Mouse (Mus musculus) layer of hippocampus, postnatal 25 days (tissue): ENCODE measurements around the gene Fgd3. TPM values are rescaled to one million over a fixed set of nuclear protein-coding genes. Genes with fewer than 3 reads are reported as not detected.

Experiments
- DNase-seq, 2 experiments: peaks; one replicate each; pipeline ENCODE4 v3.0.0; 2022; ENCODE audit warnings: mixed read lengths in 2 of 2, low spot score in 1 of 2; ENCODE audit errors: extremely low spot score in 1 of 2
- total RNA-seq, 2 experiments: library from RNA; stranded (reverse); gene quantifications; 2 replicates each; pipeline ENCODE4 v1.2.3; 2021

Gene Fgd3
- total RNA-seq, 2 experiments from 2014 or later: 6.2 to 7.7 TPM

DNA sequence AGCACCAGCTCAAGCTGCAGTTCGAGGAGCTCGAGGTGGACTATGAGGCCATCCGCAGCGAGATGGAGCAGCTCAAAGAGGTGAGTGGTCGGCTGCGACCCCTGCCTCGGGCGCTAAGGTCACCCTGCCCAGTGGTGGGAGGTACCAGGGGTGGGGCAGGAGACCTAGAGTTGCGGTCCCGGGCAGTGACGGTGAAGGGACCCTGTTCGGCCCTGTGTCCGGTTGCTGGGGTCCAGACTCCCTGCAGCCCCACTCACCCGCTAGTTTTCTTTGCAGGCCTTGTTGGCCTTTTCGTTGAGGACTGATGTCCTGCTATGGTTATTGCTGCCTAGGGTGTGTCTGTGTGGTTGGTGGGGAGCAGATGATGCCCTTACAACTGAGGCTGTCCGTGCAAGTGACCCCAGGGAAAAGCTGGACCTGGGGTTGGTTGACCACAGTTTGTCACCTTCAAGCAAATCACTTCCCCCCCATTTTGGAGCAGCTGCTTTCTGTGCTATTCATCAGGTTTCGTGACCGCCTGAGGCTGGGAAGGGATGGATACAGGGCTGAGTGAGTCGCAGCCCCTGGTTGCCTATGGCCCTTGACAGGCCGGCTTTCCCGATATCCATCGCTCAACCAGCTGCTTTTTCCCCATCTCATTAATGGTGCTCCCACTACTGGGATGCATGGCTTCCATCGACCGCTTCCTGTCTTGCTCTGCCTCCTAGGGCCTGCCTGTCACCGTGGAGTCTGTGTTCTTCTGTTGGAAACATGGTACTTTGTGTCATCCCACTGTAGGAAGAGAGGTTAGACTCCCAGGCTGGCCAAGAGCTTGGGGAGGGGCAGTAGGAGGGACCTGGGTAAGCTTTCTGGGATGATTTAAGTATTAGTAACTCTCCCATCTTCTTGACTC, 22.0 kb upstream of the Fgd3 start:
- DNase-seq: no peak

DNA sequence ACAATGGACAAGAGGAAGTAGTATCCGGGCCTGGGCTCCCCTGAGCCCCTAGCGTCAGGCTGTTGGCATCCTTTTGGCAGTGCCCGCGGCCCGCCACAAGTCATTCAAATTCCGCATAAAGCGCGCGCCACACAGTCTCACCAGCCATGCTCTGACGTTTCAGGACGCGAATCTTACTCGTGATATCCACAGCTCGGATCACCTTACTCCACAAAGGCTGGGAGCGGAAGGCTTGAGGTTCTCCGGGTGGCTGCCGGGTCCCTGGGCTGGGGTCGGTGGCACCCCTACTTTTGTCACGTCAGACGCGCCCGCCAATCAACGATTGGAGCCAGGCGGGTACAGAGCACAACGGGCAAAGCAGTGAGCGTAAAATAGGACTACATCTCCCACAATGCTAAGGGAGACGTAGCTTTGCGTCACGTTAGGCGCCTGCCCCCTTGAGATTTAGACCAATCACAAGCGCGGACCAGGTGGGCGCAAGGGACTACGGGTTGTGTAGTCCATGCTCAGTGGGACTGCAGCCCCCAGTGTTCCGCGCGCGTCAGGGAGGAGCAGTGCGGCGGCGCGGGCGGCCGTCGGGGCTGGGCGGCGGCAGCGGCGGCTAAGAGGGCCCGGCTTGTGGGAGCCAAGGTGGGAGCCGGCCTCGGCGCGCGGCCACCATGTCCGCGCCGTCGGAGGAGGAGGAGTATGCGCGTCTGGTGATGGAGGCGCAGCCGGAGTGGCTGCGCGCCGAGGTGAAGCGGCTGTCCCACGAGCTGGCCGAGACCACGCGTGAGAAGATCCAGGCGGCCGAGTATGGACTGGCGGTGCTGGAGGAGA, 21.1 kb upstream of the Fgd3 start, which contains the start of gene Bicd2:
Gene Bicd2 (plus strand): TSS at position 574 of the 819 bp plus-strand sequence.
- peak; percentile 81 to 88 for DNase-seq

DNA sequence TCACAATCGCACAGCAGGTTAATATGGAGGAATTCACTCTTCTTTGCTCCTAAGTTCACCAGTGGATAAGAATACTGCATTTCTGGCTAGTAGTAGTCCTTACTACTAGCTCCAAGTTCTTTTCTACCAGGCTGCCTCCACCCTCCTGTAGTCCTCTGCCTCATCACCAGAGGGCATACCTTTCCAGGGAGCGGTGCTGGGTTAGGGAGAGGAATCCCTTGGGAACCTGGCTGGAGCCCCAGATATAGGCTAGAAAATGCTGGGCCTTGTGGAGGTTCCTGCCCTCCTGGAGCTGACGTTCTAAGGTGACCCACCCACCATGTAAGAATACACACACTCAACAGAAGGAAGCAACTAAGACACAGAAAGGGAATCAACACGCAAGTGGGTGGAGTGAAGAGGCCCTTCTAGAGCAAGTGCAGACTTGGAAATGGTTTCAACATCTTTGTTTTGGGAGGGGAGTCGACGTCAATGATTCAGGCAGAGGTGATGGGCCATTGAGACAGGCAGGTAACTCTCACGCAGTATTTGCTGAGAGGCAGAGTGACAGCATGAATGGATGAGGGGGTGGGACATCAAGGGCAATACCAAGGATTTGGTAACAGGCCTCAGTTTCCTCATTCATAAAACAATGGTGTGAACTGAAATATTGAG, 18.9 kb upstream of the Fgd3 start:
- DNase-seq: peak in 1 of 2 experiments; percentile 49

DNA sequence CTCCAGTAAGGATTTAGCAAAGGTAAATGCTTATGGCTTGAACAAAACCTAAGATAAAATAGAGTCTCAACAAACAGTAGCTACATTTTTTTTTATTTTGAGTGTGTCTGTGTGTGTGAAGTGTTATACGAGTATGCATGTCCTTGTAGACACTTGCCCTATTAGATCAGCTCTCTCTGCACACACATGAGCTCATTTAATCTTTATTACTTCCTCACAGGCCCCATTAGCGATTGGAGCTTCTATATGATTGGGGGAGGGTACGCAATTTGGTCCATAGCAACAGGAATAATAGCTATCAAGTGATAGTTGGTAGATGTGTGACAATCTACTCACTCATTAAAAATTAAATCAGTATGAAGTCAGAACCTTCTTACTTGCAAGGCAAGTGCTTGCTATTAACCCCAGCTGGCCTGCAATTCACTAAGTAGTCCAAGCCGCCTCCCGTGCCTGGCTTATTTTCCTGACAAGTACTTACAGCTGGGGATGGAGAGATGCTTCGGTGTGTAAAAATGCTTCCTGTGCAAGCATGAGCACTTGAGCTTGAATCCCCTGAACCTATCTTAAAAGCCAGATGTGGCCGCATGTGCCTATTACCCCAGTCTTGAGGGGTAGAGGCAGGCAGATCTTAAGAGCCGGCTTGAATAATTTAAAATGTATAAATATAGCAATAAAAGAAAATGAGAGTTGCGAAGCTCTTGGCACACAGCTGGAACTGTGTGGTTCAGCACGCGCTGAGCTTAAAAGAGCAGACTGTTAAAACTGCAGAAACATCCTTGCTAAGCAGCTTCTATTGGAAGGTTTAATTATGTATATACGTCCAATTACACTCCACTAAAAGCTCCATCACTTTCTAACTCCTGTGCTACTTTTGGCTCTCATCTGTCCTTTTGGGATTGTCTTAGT, 15.2 kb upstream of the Fgd3 start:
- no peak for DNase-seq

DNA sequence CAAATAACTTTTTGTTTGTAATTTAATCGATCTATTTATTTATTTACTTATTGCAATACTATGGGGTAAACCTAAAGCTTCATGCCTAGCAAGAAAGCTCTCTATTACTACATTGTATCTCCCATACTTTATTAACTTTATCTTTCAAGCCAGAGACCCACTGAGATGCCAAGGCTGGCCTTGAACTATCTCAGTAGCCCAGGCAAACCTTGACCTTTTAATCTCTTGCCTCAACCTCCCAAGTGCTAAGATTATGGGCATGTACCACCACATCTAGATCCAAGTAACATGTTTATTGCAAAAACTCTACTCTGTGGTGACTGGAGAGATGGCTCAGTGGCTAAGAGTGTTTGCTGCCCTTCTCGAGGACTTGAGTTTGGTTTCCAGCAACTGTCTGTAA, 13.1 kb upstream of the Fgd3 start:
- DNase-seq: no peak

DNA sequence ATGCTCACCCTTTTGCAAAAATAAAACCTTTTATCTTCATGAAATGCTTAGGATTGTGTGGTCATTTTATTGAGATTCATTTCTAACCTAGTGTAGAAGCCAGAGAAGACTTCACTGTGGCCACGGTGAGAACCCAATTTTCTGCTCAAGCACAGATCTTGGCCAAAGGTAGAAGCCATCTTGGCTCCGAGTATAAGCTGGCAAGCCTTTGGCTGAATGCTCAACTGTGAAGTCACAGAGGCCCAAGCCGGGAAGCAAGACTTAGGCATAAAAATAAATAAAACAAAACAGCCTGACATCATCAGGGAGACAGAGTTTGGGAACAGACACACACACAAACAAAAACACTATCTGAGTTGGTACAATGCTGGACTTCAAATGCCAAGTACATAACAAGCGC, 8.0 kb upstream of the Fgd3 start:
- DNase-seq: no peak

DNA sequence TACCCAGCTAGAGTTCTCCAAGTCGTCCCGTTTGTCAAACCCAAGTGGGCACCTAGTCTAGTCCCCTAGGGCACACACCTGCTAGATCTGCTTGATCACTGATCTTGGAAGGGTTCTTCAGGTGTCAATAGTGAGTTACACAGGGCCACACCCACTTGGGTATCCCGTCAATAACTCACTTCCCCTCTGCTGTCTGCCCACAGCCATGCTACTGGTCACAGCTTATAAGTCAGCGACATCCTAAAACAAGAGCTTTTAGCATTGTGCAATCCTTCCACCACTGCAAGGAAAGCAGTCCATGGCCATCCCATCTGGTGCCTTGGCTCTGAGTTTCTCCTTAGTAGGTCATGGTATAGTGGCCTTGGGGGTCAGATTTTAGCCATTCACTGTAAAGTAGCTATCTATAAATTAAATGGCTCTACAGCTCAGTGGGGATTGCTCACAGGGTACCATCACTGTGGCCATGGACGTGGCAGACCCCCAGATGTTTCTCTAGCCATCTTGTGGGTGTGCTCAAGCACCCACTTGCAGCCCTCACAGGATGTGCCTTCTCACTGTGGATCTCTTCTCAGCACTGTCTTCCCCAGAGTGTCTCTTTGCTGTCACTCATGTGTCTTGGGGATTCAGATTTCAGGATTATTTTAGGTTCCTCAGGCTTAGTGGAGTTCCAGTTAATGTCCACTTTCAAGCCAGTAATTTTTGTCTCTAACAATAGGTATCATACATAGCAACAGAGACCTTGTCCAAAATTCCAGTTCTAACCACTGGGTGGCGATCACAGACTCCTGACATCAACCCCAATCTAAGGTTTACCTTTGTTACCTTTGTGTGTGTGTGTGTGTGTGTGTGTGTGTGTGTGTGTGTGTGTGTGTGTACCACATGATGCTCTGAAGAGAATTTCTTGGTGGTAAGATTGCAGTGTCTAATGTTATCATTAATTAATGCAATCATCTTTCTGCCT, 6.4 kb upstream of the Fgd3 start:
- DNase-seq: peak in 1 of 2 experiments; percentile 68

DNA sequence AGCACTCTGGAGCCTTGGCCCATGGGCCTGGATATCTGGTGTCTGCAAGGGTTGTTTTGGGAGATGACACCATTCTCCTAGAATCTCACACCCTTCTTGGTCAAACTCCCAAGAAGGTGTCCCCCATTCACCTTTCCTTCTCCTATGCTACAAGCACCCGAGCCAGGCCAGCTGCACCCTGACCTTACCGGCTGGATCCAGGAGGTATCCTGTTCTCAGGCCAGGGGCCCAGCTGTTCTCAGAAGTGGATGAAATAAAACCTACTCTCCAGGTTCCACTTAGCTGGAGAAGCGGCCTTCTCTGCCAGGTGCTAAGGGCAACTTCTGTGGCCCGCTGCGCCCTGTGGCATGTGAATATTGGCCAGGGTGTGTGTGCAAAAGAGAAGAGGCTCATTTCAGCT, 4.8 kb upstream of the Fgd3 start:
- no peak for DNase-seq

DNA sequence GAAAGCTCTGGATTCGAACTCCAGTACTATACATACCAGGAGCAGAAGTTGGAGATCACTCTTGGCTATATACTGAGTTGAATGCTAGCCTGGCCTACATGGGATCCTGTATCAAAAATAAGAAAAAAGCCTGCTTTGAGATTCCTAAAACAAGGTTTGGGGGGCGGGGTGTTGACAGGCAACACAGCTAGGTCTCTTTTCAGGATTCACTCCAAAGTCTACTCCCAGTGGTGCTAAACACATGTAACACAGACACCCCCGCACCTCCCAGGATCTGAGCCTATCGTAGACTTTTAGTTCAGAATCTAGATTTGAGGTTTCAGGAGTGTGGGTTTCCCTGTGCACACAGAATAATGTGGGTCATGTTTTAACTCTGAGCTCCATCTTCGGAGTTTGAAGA, 2.6 kb upstream of the Fgd3 start:
- DNase-seq: no peak

DNA sequence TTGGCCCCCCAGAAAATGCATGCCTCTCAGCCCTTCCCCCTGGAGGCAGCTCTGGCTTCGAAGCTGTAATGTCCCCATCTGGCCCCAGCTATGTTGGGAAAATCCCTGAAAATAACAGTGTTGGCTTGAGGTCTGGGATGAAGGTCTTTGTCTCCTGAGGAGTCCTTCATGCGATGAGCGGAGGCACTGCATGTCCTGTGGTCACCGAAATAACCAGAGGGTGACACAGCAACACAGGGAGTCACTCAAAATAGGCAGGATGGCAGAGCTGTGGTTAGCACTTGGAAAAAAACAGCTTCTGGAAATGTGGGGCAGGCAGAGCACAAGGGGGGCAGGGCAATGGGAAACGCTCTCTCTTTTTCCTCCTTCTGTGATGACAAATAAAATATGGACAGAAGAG, 2.1 kb upstream of the Fgd3 start:
- no peak for DNase-seq

DNA sequence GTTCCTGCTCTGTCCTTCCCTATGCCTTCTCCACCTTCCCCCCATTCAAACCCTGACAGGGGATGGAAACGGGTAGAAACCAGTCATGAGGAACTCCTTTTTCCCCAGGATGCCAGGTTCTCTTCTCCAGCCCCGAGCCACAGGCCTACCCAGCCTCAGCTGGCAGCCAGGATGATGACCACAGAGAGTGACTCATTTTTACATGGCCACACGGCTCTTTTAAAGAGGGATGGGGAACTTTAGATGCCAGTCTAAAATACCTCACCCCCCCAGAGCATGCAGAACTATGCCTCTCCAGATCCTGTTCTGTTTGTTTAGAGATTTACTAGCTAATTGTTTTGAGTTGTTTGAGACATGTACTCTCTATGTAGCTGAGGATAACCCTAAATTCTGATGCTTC, 1.3 kb upstream of the Fgd3 start:
- DNase-seq: no peak

DNA sequence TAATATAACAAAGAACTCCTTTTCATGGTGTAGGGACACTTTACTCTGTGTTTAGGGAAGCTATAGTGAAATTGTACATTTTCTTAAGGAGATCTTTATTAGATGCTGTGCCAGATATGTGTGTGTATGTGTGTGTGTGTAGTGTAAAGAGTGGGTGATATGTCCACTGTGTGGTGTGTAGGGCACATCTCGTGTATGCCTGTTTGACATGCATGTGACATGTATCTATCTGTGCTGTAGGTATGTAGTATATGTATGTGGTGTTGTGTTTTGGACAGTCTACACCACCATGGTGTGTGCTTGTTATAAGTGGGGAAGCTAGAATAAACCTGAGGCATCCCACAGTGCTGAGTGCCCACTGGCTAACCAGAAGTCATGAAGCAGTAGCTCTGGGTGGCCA, 403 bp upstream of the Fgd3 start:
- DNase-seq: no peak

DNA sequence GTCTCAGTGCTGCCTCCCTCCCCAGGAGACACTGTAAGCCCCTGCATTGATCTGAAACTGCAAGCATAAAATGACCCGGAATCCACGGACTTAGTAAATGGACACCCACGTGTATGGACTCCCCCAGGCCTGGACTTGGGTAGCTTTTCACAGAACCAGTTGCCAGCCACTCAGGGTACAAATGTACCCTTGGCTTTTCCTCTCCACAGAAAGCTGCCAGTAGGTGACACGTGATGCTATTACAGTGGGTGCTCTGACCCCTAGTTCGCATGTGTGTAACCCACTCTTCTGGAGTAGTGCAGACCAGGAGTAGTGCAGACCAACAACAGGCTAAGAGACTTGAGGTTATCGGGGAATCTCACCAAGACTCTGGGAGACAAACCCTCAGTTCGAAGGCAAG, 2.2 kb downstream of the Fgd3 start:
- no peak for DNase-seq

DNA sequence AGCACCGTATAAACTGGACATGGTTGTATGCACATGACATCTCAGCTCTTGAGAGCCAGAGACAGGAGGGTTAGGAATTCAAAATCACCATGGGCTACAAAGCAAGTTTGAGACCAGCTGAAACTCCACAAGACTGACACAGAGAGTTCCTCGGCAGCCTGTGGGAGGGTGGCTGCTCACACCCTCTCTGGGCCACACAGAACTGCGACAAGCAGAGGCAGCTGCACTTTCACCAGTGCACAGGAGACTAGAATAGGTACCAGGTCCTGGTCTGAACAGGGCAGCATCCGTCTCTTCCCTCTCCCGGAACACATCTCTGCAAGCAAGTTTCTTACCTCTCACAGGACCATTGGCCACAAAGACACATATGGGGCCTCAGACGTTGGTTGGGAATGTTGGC, 2.6 kb downstream of the Fgd3 start:
- no peak for DNase-seq

DNA sequence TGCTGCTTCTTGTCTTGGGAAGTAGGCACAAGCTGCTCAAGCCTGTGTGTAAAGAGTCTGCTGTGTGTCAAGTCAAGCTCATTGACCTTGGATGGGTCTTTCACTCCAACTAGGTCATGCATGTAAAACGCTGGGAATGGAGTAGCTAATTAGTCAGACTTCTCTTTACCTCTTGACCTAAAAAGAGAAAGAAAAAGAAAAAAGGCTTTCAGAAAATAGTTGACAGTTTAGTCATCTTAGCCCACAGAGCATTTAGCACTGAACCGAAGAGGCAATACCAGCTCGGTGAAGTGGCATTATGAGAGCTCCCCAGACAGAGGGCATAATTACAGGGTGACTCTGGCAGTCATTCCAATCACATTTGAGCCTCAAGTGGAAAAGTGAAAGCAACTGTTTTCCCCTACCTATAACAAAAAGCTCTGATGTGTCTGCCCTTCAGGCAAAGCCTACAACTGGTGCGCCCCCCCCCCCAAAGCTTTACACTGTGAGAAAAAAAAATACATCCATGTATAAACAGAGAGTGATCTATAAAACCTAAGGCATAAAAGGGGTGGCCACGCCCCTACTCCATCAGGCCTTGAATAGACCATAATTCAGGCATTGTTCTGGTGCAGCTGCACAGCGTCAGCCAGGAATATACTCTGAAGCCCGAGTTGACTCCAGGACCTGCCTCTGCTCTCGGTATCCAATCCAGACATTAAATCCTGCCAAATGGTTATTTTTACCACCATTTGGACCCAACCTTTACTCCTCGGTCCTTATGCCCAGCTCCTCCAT, 3.5 kb downstream of the Fgd3 start:
- DNase-seq: no peak

DNA sequence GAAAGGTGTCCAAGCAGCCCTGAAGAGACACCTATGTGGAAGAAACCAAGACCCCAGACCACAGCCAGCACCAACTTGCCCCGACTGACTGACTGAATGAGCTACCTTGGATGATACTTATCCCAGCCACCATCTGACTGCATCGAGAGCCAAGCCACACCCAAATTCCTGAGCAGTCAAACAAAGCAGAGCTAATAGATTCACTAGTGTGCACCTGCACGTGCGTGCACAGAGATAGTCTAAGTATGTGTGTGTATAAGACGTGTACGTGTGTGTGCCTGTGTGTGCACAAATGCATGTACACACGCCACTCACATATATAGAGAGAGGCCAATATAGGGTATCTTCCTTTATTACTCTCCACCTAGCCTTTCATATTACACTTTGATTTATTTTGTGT, 8.5 kb downstream of the Fgd3 start:
- no peak for DNase-seq

DNA sequence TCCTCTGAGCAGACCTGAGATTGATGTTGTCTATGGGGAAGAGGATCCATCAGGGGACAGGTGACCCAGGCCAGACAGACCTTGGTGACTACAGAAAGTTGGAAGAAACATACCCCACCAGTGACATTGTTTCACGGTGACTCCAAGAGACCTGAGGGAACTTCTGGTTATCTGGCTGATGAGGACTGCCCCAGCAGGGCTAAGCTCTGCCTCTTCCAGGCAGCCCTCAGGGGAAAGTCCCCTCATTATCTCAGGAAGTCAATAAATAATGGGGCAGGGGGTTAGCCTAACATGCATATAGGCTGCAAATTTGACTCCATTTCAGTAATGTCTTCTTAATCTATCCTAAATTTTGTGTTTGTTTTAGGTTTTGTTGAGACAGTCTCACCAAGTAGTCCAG, 10.6 kb downstream of the Fgd3 start:
- no peak for DNase-seq

DNA sequence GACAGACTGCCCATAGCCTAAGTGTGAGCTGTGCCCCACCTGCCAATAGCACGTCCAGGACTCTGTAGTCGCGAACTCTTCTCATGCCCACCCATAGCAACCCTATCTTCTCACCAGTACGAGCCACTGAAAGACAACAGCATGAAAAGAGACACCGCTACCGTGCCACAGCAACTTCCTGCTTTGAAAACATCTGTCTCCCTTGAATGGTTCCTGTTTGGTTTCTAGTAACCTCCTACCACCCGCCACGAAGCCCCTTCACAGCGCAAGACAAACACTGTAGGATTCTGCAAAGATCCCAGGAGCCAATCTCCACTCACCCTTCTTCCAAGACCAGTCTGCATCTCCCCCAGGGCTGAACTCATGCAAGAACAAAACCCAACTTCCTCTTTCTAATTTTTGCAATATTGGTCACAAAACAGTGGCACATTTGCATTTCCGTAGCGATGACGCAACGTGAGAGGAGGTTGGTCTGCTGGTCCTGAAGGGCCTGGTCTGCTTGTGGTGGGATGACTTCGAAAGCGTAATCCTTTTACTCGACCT, 11.2 kb downstream of the Fgd3 start:
- DNase-seq: no peak
